Mouse (Mus musculus) embryonic facial prominence, embryonic 12.5 days (tissue): ENCODE results near the gene Lrrc63. TPM values are rescaled to one million over a fixed set of nuclear protein-coding genes. Genes with fewer than 3 reads are reported as not detected.

Source experiments
- ATAC-seq: fragments of 200-750 bp; cut with Nextera tagmentation; 2 replicates; pipeline ENCODE4 v1.8.0; 2017; ENCODE audit not compliant: insufficient number of reproducible peaks, insufficient read depth, low FRiP score, low TSS enrichment
- H3K27ac ChIP-seq: fragments of 300-500 bp; sonication (generic); 2 replicates; pipeline ENCODE4 v1.5.1; 2016; ENCODE audit warnings: mild to moderate bottlenecking
- H3K27me3 ChIP-seq: fragments of 300-500 bp; sonication (generic); 2 replicates; pipeline ENCODE4 v1.6.1; 2016; ENCODE audit warnings: mild to moderate bottlenecking, moderate library complexity
- H3K36me3 ChIP-seq: fragments of 300-500 bp; sonication (generic); 2 replicates; pipeline ENCODE4 v1.6.1; 2016; ENCODE audit warnings: mild to moderate bottlenecking
- H3K4me1 ChIP-seq: fragments of 300-500 bp; sonication (generic); 2 replicates; pipeline ENCODE4 v1.6.1; 2016
- H3K4me2 ChIP-seq: fragments of 300-500 bp; sonication (generic); replicated peaks from 2 replicates; pipeline ENCODE4 v1.6.1; 2016; ENCODE audit warnings: mild to moderate bottlenecking, moderate library complexity
- H3K4me3 ChIP-seq: fragments of 300-500 bp; sonication (generic); 2 replicates; pipeline ENCODE4 v1.5.1; 2016; ENCODE audit warnings: mild to moderate bottlenecking
- H3K9ac ChIP-seq: fragments of 300-500 bp; sonication (generic); 2 replicates; pipeline ENCODE4 v1.6.1; 2016; ENCODE audit warnings: mild to moderate bottlenecking, moderate library complexity
- H3K9me3 ChIP-seq: fragments of 300-500 bp; sonication (generic); 2 replicates; pipeline ENCODE4 v1.6.1; 2016; ENCODE audit warnings: mild to moderate bottlenecking, moderate library complexity
- WGBS: fragments of 180-500 bp; shearing (Covaris S2); methylation state at CpG from one replicate; pipeline ENCODE4 v1.1.7; 2016; 5-methylcytosine and 5-hydroxymethylcytosine counted together
- polyA plus RNA-seq: library from polyadenylated mRNA; unstranded; fragments of >200 nt; fragmentation: Nextera tagmentation; extraction: Ambion mirVana; gene quantifications from 2 replicates; pipeline ENCODE4 v1.2.1, GENCODE M21; 2016

The Lrrc63 gene
- polyA plus RNA-seq, 1 experiment from 2014 or later = not detected

DNA sequence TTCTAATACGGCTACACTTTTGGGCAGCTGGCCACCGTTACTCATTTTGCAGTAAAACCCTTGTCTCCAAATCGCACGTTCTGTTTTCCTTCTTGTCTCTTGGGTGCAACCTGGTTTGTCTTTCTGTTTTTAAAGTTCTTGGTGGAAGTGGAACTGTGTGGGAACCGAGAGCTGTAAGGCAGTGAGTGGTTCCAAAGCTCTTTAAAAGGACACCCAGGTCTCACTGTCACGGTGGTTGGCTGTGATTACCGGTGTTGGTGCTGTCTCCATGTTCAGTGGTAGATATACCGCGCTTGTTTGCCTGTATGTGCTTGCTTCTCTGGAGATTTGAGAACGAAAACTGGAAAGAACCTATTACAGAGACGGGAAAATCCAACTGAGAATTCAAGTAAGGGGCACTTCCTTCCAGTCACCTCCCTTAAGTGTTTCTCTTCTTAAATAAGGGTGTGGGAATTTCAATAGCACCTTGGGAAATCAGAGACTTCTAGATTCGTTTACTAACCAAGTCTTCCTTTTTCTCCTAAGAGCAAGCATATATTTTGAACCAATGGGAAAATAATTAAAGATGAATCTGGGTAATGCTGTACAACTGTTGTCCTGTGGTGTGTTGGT, 749 bp upstream of the Lrrc63 start:
- WGBS = 4% methylated on average over 12 of the region's 12 CpGs
- Histone ChIP-seq H3K4me2 (peak overlapping the region; percentile 66), H3K4me3 (peak overlapping the region; percentile 59), H3K9me3 (no peaks in the 10 kb centered on the region), H3K9ac (no peak overlapping the region), H3K27me3 (no peaks in the 10 kb centered on the region), H3K4me1 (no peaks in the 10 kb centered on the region), H3K27ac (no peak overlapping the region), H3K36me3 (no peaks in the 10 kb centered on the region)
- no peak for ATAC-seq

DNA sequence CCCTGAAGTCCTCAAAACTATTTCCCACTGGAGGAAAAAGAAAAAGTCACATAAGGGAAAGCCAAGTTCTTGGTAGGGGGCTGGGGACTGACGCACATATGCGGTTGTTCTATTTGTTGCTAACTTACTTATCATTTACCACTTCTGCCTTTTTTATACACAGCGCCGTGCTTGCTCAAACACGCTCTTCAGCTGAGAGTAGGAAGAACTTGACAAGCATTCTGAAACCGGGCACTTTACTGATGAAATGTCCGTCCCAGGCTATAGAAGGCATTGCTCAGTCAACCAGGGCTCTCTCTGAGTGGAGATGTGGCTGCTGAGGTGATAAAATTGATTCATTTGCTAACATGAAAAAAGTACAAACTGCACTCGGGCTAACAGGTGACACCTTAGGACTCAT, 9.0 kb downstream of the Lrrc63 start:
- H3K36me3 ChIP-seq = no peaks in the 10 kb centered on the region
- H3K4me2 ChIP-seq = no peak overlapping the region
- no peaks in the 10 kb centered on the region for H3K27me3 ChIP-seq
- H3K9me3 ChIP-seq = no peaks in the 10 kb centered on the region
- no peak overlapping the region for H3K27ac ChIP-seq
- no peak for ATAC-seq
- H3K4me3 ChIP-seq = no peak overlapping the region
- 81% methylated on average over 8 of the region's 8 CpGs for WGBS
- no peaks in the 10 kb centered on the region for H3K4me1 ChIP-seq
- no peak overlapping the region for H3K9ac ChIP-seq

DNA sequence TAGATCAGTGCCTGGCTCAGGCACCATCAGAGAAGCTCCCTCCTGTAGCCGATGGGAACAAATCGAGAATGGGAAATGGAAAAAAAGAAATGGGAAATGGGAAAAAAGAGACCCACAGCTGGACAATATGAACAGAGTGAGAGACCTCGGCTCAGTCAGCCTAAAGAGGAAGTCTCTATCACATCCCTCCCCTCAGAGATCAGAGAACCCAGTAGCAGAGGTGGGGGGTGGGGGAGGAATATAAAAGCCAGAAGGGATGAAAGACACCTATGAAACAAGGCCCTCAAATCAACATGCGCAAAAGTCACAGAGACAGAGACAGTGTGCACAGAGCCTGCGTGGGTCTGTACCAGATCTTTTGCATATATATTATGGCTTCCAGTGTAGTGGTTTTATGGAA, 27.7 kb downstream of the Lrrc63 start:
- H3K27ac ChIP-seq = no peak overlapping the region
- H3K36me3 ChIP-seq = no peaks in the 10 kb centered on the region
- H3K9me3 ChIP-seq = no peaks in the 10 kb centered on the region
- 89% methylated on average over 5 of the region's 5 CpGs for WGBS
- no peak for ATAC-seq
- H3K4me3 ChIP-seq = no peak overlapping the region
- H3K9ac ChIP-seq = no peak overlapping the region
- H3K4me1 ChIP-seq = no peaks in the 10 kb centered on the region
- no peak overlapping the region for H3K4me2 ChIP-seq
- no peaks in the 10 kb centered on the region for H3K27me3 ChIP-seq

DNA sequence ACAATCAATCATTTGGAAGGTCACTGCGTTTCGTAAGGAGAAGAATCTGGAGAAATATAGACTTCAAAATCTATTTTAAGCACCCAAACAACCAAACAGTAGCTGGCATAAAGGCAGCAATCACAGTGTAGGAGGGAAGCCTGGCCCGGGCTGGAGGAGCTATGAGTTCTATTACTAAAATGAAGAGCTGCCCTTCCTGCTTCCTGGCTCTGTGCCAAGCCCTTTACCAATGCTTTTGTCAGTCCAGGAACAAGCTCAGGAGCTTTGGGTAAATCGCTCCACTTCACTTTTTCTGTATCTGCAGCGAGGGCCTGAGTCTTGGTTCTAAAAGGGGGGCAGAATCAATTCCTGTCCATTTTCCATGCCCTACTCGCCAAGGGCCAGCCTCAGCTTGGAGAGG, 52.7 kb downstream of the Lrrc63 start:
- no peak overlapping the region for H3K4me3 ChIP-seq
- no peak overlapping the region for H3K27ac ChIP-seq
- no peaks in the 10 kb centered on the region for H3K27me3 ChIP-seq
- 74% methylated on average over 6 of the region's 6 CpGs for WGBS
- no peak for ATAC-seq
- H3K9me3 ChIP-seq = no peaks in the 10 kb centered on the region
- H3K36me3 ChIP-seq = no peaks in the 10 kb centered on the region
- no peak overlapping the region for H3K9ac ChIP-seq
- no peaks in the 10 kb centered on the region for H3K4me1 ChIP-seq
- no peak overlapping the region for H3K4me2 ChIP-seq

DNA sequence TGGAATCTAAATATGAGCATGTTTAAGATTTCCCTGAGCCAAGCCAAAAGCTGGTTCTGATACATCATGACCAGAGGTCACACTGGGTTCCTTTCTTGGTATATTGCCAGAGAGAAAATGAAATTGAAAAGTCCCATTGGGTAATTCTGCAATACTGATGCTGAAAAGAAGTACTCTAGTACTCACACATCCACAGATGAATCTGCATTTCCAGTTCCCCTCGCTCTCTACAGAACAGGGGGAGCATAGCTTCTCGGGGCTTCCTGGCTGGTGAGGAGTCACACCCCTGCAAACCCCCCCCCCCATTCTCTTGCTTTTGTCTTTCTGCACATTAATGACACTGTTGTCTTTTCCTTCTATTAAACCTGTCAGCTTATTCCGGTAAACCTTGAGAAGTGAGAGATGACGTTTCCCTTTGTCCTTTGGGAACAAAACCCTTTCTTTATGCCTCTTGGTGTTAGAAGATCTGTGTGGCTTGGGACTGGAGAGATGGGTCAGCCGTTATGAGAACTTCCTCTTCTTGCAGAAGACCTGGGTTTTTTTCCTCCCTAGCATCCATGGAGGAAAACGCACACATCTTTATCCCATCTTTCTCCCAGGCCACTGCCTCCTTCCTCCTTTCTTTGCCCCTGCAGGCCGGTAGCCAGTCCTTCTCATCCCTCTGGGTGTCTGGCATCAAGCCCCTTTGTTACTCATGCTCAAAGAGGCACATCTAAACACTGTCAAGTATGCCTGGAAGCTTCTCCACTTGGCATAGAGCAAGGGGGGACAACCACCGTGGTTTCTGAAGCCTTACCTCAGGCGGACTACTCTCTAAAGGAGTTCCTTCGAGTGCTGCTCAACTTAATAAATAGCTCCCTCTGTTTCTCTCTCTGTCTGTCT, 55.1 kb downstream of the Lrrc63 start:
- Histone ChIP-seq H3K4me3 (no peak overlapping the region), H3K4me2 (no peak overlapping the region), H3K36me3 (no peaks in the 10 kb centered on the region), H3K27me3 (no peaks in the 10 kb centered on the region), H3K27ac (no peak overlapping the region), H3K9me3 (no peaks in the 10 kb centered on the region), H3K4me1 (no peaks in the 10 kb centered on the region), H3K9ac (no peak overlapping the region)
- 76% methylated on average over 10 of the region's 10 CpGs for WGBS
- no peak for ATAC-seq

DNA sequence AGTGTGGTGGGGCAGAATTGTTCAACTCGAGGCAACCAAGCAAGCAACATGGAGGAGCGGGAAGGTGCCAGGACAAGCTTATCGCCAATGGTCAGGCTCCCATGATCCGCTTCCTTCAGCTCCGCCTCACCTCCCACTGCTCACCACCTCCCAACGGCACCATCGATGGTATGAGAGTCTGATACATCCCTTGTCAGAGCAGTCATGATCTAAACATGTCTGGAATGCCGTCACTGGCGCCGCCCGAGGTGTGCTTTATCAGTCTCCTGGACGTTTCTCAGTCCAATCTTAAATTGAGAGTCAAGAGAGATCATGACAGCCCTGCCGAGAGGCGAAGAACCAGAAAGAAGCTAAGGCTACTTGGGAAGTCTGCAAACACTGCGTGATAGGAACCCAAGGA, 59.6 kb downstream of the Lrrc63 start:
- 90% methylated on average over 15 of the region's 15 CpGs for WGBS
- no peaks in the 10 kb centered on the region for H3K4me1 ChIP-seq

DNA sequence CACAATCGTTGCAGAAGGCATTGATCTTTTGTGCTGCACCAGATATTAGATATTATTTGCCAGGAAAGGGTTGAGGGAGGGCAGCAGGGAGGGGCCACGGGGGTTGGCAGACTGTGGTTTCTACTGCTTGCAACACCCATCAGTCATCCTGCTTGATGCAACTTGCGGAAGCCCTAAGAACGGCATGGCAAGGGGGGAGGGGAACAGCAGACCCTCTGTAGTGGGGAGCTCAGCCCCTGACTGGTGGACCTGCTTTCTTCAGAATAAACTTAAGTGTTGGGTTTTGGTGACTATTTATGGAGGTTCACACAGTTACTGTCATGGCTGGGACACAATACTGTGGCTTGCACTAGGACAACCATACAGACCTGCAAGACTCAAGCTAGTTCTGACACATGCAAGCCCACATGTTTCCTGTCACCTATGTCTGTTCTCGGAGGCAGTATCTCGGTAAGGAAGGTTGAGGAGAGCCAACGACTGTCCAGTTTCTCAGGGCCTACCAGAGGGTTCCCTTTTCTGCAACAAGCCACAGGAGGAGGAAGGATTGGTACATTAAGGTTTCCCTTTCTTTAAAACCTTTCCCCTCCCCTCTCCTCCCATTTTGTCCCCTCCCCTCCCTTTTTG, 61.2 kb downstream of the Lrrc63 start:
- H3K27me3 ChIP-seq = no peaks in the 10 kb centered on the region
- ATAC-seq = no peak
- no peak overlapping the region for H3K27ac ChIP-seq
- WGBS = 77% methylated on average over 7 of the region's 7 CpGs
- no peak overlapping the region for H3K4me3 ChIP-seq
- H3K36me3 ChIP-seq = no peaks in the 10 kb centered on the region
- no peaks in the 10 kb centered on the region for H3K4me1 ChIP-seq
- no peak overlapping the region for H3K4me2 ChIP-seq
- no peaks in the 10 kb centered on the region for H3K9me3 ChIP-seq
- no peak overlapping the region for H3K9ac ChIP-seq

More for the DNA sequence above, 59.6 kb downstream of the Lrrc63 start:
- Histone ChIP-seq H3K36me3 (no peaks in the 10 kb centered on the region), H3K4me3 (no peak overlapping the region), H3K4me2 (no peak overlapping the region), H3K9ac (no peak overlapping the region), H3K27ac (no peak overlapping the region), H3K9me3 (no peaks in the 10 kb centered on the region), H3K27me3 (no peaks in the 10 kb centered on the region)
- ATAC-seq = no peak

DNA sequence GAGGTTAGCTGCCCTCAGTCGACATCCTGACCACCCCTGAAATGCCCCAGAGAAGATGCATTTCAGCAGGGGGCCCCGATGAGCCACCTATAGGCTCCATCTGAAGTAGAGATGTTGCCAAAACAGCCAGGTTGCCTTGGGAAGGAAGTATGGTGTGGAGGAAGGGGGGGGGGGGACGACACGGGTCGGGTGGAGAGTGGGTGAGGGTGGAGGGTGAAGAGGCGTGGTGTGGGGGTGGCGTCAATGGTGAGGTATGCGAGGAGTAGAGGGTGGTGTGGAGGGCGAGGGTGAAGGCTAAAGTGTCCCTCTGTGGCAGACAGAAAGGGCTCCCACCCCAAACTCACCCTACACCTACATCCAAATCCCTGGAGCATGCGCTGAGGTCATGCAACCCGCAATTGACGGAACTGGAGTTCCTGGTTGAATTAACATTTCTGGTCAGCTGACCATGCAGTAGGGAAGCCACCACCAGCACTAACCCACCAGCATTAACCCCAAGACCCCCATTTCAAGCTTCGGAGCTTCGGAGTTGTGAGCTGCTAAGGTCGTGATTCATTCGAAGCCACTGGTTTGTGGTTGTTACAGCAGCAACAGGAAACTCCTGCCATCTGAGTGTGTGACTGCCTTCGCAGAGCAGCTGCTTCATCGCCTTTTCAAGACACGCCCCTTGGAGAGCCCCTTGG, 62.1 kb downstream of the Lrrc63 start:
- H3K9me3 ChIP-seq = no peaks in the 10 kb centered on the region
- H3K9ac ChIP-seq = no peak overlapping the region
- H3K4me3 ChIP-seq = no peak overlapping the region
- H3K4me1 ChIP-seq = no peaks in the 10 kb centered on the region
- no peaks in the 10 kb centered on the region for H3K36me3 ChIP-seq
- no peak for ATAC-seq
- no peaks in the 10 kb centered on the region for H3K27me3 ChIP-seq
- no peak overlapping the region for H3K27ac ChIP-seq
- H3K4me2 ChIP-seq = no peak overlapping the region
- WGBS = 88% methylated on average over 16 of the region's 19 CpGs

DNA sequence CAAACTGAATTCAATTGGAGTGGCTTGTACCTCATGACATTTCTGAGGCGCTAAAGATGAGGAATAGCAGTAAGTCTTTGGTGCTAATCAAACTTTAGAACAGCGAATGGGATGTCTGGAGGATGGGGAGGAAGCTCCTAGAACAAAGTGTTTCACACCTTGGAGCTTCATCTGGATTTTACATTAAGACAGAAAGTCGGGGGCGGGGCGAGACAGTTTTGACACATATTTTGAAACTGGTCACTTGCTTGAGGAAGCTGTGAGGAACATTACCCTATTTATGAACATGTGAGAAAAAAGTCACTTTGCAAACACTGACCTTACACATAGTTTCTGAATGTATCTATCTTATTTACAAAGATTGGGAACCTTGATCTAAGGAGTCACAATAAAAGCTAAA, 65.5 kb downstream of the Lrrc63 start:
- ATAC-seq = no peak
- Histone ChIP-seq H3K36me3 (no peaks in the 10 kb centered on the region), H3K4me3 (no peak overlapping the region), H3K4me2 (no peak overlapping the region), H3K9me3 (no peaks in the 10 kb centered on the region), H3K27ac (no peak overlapping the region), H3K27me3 (no peaks in the 10 kb centered on the region), H3K9ac (no peak overlapping the region), H3K4me1 (no peaks in the 10 kb centered on the region)
- 93% methylated on average over 5 of the region's 5 CpGs for WGBS

DNA sequence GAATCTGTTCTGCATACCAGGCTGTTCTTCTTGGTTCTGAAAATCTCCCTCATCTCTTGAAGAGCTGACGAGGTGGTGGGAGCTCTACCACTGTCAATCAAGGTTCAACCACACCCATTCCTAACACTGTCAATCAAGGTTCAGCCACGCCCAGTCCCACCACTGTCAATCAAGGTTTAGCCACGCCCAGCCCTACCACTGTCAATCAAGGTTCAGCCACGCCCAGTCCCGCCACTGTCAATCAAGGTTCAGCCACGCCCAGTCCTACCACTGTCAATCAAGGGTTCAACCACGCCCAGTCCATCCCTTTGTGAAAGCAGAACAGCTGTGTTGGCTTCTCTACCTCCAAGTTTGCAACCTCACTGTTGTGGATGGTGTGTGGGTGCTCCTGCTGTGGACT, 66.2 kb downstream of the Lrrc63 start:
- H3K36me3 ChIP-seq = no peaks in the 10 kb centered on the region
- H3K4me1 ChIP-seq = no peaks in the 10 kb centered on the region
- no peak overlapping the region for H3K27ac ChIP-seq
- H3K4me3 ChIP-seq = no peak overlapping the region
- H3K9me3 ChIP-seq = no peaks in the 10 kb centered on the region
- H3K4me2 ChIP-seq = no peak overlapping the region
- WGBS = 82% methylated on average over 7 of the region's 7 CpGs
- no peak for ATAC-seq
- H3K27me3 ChIP-seq = no peaks in the 10 kb centered on the region
- H3K9ac ChIP-seq = no peak overlapping the region

DNA sequence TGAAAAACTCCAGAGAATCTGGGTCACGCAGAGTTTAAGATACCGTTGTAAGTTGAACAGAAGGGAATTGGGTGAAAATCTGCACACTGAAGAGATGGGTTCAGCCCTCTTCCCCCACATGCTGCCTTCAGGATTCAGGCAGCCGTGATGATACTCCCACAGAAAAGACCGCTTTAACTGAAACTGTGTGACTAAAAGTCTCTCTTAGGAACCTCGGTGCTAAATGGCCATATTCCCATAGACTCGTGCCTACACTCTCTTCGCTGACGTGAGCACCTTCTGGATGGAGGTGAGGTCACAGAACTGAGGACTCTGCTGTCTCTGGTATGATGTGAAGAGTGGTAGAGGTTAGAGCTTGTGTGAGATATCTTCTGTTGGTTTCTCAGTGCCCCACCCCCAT, 66.7 kb downstream of the Lrrc63 start:
- H3K27me3 ChIP-seq = no peaks in the 10 kb centered on the region
- H3K36me3 ChIP-seq = no peaks in the 10 kb centered on the region
- H3K27ac ChIP-seq = no peak overlapping the region
- no peaks in the 10 kb centered on the region for H3K9me3 ChIP-seq
- ATAC-seq = no peak
- no peak overlapping the region for H3K9ac ChIP-seq
- no peak overlapping the region for H3K4me2 ChIP-seq
- no peak overlapping the region for H3K4me3 ChIP-seq
- H3K4me1 ChIP-seq = no peaks in the 10 kb centered on the region
- 94% methylated on average over 8 of the region's 8 CpGs for WGBS
